Mouse (Mus musculus): ENCODE measurements around the gene Hhat. TPM values are rescaled to one million over a fixed set of nuclear protein-coding genes. Genes with fewer than 3 reads are reported as not detected.

Gene Hhat
- polyA plus RNA-seq, 1 experiment from 2014 or later = 6.5 TPM

DNA sequence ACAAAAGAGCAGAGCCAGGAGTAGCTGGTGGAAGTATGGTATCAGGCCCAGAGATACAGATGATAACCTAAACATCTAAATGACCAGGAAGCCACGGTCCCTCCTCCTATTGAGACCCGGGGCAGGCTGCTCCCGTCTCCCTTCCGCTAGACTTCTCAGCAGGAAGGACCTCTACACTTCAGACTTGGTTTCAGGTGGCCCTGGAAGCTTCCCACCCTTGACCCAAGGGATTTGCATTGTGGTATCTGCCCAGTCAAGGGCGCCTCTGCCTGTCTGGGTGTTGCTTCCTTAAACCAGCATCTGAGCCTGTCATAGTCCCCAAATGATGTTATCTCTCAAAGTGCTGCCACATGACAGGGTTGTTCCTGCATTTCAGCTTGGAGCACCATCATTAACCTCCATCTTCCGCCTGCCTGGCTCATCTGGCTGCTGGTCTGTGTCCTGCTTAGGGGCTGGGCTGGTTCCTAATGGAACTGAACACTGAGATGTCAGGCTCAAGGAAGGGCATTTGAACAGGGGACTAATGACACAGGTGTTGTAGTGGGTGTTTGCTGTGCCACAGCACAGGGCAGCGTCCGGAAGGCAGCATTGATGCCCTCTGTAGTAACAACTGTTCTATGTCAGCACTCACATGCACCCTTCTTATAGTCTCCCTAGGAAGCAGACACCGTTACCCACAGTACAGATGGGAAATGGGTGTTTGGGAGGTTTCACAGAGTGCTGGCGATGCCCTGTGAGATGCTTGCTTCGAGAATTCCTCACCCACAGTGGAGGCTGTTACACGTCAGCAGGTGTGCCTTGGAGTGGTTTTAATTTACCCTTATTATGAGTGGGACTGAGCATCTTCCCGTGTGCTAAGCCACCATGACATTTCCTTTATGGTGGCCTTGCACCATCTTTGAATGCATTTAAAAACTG, 280.9 kb downstream of the Hhat start:
- Histone ChIP-seq H3K4me1 (no peaks in the 10 kb centered on the region), H3K27ac (replicated peaks) (no peak overlapping the region), H3K4me2 (replicated peaks) (no peak overlapping the region), H3K9me3 (no peaks in the 10 kb centered on the region), H3K36me3 (no peaks in the 10 kb centered on the region), H3K4me3 (no peak overlapping the region), H3K27me3 (no peaks in the 10 kb centered on the region), H3K9ac (replicated peaks) (no peak overlapping the region)
- WGBS = 80% methylated on average over 13 of the region's 13 CpGs
- ATAC-seq (ENCODE audit: low FRiP score, low read depth) = no peak

DNA sequence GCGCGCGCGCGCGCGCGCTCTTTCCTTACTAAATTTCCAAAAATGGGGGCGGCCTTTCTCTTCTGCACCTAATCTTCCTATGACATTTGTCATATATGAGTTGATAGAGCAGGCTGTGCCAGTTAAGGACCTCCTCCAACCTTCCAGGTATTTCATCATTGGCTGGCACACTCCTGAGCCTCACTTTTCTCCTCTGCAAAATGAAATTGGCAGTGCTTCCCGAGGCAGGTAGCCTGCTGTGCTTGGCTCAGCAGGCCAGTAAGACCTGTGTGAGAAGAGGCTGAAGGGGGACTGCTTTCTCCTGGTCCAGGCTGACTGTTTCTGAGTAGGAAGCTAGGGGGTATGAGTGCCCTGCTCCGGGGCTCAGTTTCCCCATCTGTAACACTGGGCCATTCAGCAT, 283.5 kb downstream of the Hhat start:
- Histone ChIP-seq H3K4me1 (no peaks in the 10 kb centered on the region), H3K27ac (replicated peaks) (no peak overlapping the region), H3K4me2 (replicated peaks) (no peak overlapping the region), H3K9ac (replicated peaks) (no peak overlapping the region), H3K27me3 (no peaks in the 10 kb centered on the region), H3K4me3 (no peak overlapping the region), H3K36me3 (no peaks in the 10 kb centered on the region), H3K9me3 (no peaks in the 10 kb centered on the region)
- 95% methylated on average over 11 of the region's 11 CpGs for WGBS
- no peak for ATAC-seq (ENCODE audit: low FRiP score, low read depth)

DNA sequence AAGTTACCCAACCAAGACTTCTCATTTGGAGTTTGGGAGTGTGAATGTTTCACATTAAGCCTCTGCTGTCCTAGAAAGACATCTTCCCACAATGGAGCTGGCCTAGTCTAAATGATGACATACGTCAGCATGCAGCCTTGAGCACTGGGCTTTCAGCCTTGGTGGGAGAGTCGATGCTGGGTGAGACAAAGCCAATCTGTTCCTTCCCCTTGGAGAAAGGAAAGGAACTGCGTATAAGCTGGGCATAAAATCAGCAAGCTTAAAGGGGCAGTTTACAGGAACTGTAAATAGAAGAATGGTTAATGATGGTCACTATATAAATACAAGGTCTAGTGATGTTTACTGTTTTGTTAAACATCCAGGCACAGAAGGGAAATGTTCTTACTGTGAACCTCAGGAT, 286.0 kb downstream of the Hhat start:
- Histone ChIP-seq H3K9ac (replicated peaks) (no peak overlapping the region), H3K4me3 (no peak overlapping the region), H3K27me3 (no peaks in the 10 kb centered on the region), H3K4me2 (replicated peaks) (no peak overlapping the region), H3K9me3 (no peaks in the 10 kb centered on the region), H3K4me1 (no peaks in the 10 kb centered on the region), H3K36me3 (no peaks in the 10 kb centered on the region), H3K27ac (replicated peaks) (no peak overlapping the region)
- WGBS = 91% methylated on average over 3 of the region's 3 CpGs
- ATAC-seq (ENCODE audit: low FRiP score, low read depth) = no peak

DNA sequence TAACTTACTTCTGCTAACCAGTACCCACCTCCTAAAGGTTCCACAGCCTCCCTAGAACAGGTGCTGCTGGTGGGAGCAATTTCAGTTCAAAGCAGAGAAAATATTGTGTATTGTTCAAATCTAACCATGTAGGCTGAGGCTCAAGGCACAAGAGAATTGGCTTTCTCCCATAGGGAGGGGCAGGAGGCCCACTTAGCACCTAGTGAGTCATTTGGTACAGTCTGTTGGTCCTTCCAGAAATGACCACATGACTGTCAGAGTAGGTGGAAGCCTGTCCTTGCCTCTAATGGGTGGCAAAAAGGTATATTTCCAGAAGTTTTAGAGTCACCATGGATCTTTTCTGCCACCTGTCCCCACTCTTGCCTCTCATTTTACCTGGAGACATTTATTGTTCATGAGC, 289.6 kb downstream of the Hhat start:
- H3K9me3 ChIP-seq = no peaks in the 10 kb centered on the region
- ATAC-seq (ENCODE audit: low FRiP score, low read depth) = no peak
- H3K9ac ChIP-seq (replicated peaks) = no peak overlapping the region
- no peaks in the 10 kb centered on the region for H3K4me1 ChIP-seq
- no peaks in the 10 kb centered on the region for H3K27me3 ChIP-seq
- no peak overlapping the region for H3K4me3 ChIP-seq
- no peaks in the 10 kb centered on the region for H3K36me3 ChIP-seq
- no peak overlapping the region for H3K27ac ChIP-seq (replicated peaks)
- no peak overlapping the region for H3K4me2 ChIP-seq (replicated peaks)

DNA sequence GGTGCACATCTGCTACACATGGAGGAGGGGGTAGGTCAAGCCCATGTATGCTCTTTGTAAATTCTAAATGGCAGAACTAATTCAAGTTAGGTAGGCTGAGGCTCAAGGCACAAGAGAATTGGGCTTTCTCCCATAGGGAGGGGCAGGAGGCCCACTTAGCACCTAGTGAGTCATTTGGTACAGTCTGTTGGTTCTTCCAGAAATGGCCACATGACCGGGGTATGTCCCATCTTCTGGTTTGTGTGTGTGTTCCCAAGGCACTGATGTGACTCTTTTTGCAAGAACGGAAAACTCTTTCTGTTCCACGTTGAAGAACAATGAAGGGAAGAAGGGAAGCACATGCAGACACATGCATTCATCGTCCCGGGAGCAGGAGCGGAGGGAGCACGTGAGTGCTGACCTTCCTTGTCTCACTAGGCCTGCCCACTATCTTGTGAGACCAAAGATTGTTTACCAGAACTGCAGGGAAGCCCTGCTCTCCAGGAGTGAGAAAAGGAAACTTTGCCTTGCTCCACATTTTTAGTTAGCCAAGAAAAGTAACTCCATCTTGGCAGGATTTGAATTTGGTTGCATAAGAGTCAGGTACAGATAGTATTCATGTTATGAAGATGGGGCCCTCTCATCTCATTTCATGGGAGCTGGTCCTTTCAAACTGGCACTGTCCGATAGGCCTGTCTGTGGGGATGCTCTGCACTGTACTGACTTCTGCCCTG, 290.8 kb downstream of the Hhat start:
- Histone ChIP-seq H3K9ac (replicated peaks) (no peak overlapping the region), H3K4me2 (replicated peaks) (no peak overlapping the region), H3K27ac (replicated peaks) (no peak overlapping the region), H3K4me1 (no peaks in the 10 kb centered on the region), H3K36me3 (no peaks in the 10 kb centered on the region), H3K27me3 (no peaks in the 10 kb centered on the region), H3K4me3 (no peak overlapping the region), H3K9me3 (no peaks in the 10 kb centered on the region)
- WGBS = 79% methylated on average over 8 of the region's 8 CpGs
- no peak for ATAC-seq (ENCODE audit: low FRiP score, low read depth)

DNA sequence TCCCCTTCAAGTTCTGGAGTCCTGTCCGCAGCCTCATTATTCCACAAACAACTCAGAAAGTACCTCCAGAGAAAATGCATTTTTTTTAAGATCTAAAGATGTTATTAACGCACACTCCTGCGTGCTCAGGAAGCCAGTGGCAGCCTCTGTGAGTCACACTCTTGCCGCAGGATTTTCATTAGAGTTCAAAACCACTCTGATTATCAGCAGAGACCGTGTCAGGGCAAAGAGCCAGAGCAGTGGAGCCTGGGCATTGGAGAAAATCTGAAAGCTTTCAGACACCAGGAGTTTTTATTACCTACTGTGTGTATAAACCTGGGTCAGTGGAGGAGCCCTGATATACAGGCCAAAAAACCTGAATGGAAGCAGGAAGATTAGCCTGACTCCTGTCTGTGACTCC, 292.8 kb downstream of the Hhat start:
- H3K4me3 ChIP-seq = no peak overlapping the region
- WGBS = 83% methylated on average over 5 of the region's 5 CpGs
- H3K4me1 ChIP-seq = no peaks in the 10 kb centered on the region
- H3K27me3 ChIP-seq = no peaks in the 10 kb centered on the region
- H3K4me2 ChIP-seq (replicated peaks) = no peak overlapping the region
- H3K27ac ChIP-seq (replicated peaks) = no peak overlapping the region
- ATAC-seq (ENCODE audit: low FRiP score, low read depth) = no peak
- H3K9ac ChIP-seq (replicated peaks) = no peak overlapping the region
- no peaks in the 10 kb centered on the region for H3K36me3 ChIP-seq
- no peaks in the 10 kb centered on the region for H3K9me3 ChIP-seq

DNA sequence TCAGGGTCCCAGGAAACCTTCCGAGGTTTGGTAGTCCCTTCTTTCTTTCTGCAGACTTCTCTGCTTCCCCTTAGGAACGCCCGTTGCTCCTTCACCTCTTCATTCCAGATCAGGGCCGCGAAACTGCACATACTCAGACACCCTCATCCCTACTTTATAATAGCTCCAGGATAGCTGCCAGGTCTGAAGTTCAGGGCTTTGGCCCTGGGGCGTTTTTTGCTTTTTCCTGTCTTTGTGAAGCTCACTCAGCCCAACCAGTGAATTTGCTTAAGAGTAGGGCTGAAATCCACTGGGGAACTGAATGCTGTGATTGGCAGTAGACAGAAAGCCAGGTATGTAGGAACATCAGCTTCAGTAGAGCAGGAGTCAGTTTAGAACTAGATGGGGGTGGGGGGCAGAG, 293.5 kb downstream of the Hhat start:
- Histone ChIP-seq H3K36me3 (no peaks in the 10 kb centered on the region), H3K4me1 (no peaks in the 10 kb centered on the region), H3K4me2 (replicated peaks) (no peak overlapping the region), H3K27ac (replicated peaks) (no peak overlapping the region), H3K4me3 (no peak overlapping the region), H3K27me3 (no peaks in the 10 kb centered on the region), H3K9ac (replicated peaks) (no peak overlapping the region), H3K9me3 (no peaks in the 10 kb centered on the region)
- ATAC-seq (ENCODE audit: low FRiP score, low read depth) = no peak
- WGBS = 87% methylated on average over 6 of the region's 6 CpGs

DNA sequence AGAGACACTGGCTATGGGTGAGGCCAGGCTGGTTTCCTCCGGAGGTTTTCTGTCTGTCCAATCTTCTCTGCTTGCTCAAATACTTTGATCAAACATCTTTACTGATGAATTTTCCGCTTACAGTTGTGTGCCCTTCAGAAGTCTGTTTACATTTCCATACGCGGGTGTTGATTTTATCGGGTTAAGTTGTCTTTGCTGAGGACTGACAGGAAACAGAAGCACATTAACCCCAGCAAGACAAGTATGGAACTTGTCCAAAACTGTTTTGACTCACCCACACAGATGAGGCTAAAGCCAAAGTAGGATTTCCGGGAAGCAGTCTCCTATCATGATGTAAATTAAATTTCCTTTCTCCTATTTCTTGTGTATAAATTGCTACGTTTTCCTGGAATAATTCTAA, 294.3 kb downstream of the Hhat start:
- 80% methylated on average over 7 of the region's 7 CpGs for WGBS
- Histone ChIP-seq H3K36me3 (no peaks in the 10 kb centered on the region), H3K4me1 (no peaks in the 10 kb centered on the region), H3K9me3 (no peaks in the 10 kb centered on the region), H3K27me3 (no peaks in the 10 kb centered on the region), H3K9ac (replicated peaks) (no peak overlapping the region), H3K27ac (replicated peaks) (no peak overlapping the region), H3K4me2 (replicated peaks) (no peak overlapping the region), H3K4me3 (no peak overlapping the region)
- no peak for ATAC-seq (ENCODE audit: low FRiP score, low read depth)

DNA sequence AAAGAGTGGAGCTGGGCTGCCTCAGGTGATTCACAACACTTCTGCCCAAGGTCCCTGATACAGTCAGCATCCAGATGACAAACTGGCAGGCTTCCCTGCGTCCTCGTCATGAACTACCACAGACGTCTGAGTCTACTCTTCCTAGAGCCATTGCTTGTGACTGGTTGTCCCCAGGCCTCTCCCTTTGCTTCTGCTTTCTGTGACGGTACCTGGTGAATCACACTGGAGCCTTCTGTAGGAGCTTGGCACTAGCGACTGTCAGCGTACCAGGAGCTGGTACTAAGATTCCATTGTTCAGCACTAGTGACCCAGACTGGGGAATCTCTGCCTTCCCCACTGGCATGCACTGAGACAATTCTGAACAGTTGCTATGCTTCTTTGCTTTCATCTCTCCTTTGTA, 297.9 kb downstream of the Hhat start:
- Histone ChIP-seq H3K9me3 (no peaks in the 10 kb centered on the region), H3K36me3 (no peaks in the 10 kb centered on the region), H3K9ac (replicated peaks) (no peak overlapping the region), H3K27me3 (no peaks in the 10 kb centered on the region), H3K27ac (replicated peaks) (no peak overlapping the region), H3K4me1 (no peaks in the 10 kb centered on the region), H3K4me2 (replicated peaks) (no peak overlapping the region), H3K4me3 (no peak overlapping the region)
- no peak for ATAC-seq (ENCODE audit: low FRiP score, low read depth)
- 89% methylated on average over 6 of the region's 6 CpGs for WGBS

DNA sequence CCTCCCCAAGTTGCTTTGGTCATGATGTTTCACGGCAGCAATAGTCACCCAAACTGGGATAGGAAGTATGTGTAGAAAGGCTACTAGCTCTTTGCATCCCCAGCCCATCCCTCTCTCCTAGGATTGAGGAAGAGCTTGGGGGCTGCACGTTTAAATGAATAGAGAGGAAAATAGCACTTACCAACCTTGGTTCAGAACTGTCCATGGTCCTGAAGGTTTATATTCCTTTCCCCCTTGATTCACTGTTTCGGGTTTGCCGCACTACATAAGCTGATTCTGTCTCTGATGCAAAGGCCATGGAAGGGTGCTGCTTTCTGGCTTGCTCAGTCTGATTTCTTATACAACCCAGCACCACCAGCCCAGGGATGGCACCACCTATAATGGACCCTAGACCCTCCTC, 298.7 kb downstream of the Hhat start:
- H3K36me3 ChIP-seq = no peaks in the 10 kb centered on the region
- H3K9me3 ChIP-seq = no peaks in the 10 kb centered on the region
- 60% methylated on average over 4 of the region's 4 CpGs for WGBS
- H3K27ac ChIP-seq (replicated peaks) = no peak overlapping the region
- H3K4me3 ChIP-seq = no peak overlapping the region
- no peaks in the 10 kb centered on the region for H3K27me3 ChIP-seq
- H3K4me1 ChIP-seq = no peaks in the 10 kb centered on the region
- no peak overlapping the region for H3K9ac ChIP-seq (replicated peaks)
- no peak overlapping the region for H3K4me2 ChIP-seq (replicated peaks)
- ATAC-seq (ENCODE audit: low FRiP score, low read depth) = no peak

DNA sequence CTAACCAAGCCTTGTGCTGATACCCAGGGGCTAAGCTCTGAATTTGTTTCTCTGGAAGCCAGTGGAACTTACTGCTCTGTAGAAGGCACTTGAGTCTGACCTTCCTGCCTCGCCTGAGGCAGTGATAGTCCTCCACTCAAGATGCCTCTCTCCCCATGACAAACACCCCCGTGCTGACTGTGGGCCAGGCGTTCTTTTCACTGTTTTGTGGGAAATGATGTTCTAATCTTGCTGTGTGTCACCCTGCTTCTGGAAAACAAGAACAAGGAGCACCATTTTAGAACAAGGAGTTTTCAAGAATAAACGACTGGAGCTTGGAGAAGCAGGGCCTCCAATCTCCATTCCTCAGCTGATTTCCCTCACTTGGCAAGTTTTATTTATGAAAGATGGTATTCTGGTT, 307.3 kb downstream of the Hhat start:
- H3K4me2 ChIP-seq (replicated peaks) = no peak overlapping the region
- H3K9me3 ChIP-seq = no peaks in the 10 kb centered on the region
- no peaks in the 10 kb centered on the region for H3K36me3 ChIP-seq
- no peaks in the 10 kb centered on the region for H3K27me3 ChIP-seq
- no peaks in the 10 kb centered on the region for H3K4me1 ChIP-seq
- 86% methylated on average over 4 of the region's 4 CpGs for WGBS
- no peak overlapping the region for H3K4me3 ChIP-seq
- no peak overlapping the region for H3K27ac ChIP-seq (replicated peaks)
- ATAC-seq (ENCODE audit: low FRiP score, low read depth) = no peak
- H3K9ac ChIP-seq (replicated peaks) = no peak overlapping the region

DNA sequence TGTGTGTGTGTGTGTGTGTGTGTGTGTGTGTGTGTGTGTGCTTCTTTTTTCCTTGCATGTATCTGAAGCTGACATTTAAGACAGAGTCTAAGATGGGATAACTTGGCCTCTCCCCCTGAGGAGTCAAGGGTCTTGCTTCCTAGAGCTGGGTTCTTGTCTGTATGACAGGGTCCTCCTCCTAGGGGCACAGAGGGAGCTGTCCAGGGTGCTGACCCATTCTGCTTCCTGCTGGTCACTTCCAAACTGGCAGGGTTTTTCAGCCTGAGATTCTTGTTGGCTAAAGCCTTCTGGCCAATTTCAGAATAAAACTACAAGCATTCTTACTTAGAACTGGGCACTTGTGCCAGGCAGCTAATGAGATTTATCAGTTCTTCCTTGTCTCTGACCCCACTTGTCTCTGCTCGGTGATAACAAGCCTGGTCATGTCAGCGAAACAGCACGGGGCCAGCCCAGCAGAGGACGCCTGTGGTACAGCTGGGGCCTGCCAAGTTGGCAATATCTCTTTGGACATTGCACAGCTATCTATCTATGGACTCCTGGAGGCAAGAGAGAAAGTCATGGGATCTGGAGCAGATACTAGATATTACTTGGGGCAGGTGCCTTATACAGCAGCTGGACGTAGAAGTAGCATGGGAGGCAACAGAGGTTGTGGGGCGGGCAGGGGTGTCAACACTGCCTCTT, 313.4 kb downstream of the Hhat start:
- no peak for ATAC-seq (ENCODE audit: low FRiP score, low read depth)
- Histone ChIP-seq H3K4me2 (replicated peaks) (no peak overlapping the region), H3K4me1 (no peaks in the 10 kb centered on the region; the same call in 1 of the 2 replicates), H3K9ac (replicated peaks) (no peak overlapping the region), H3K9me3 (no peaks in the 10 kb centered on the region), H3K27ac (replicated peaks) (no peak overlapping the region), H3K36me3 (no peaks in the 10 kb centered on the region), H3K27me3 (no peaks in the 10 kb centered on the region), H3K4me3 (no peak overlapping the region)
- WGBS = 83% methylated on average over 6 of the region's 6 CpGs

All from midbrain, embryonic 12.5 days (tissue).